Mouse (Mus musculus) G1E-ER4 (cell line): ENCODE data around the gene Hs6st3. TPM values are rescaled to one million over a fixed set of nuclear protein-coding genes. Genes with fewer than 3 reads are reported as not detected.

ENCODE experiments used
- GATA1 ChIP-seq: IDR thresholded peaks from one replicate; pipeline ENCODE4 v1.8.0; 2012; ENCODE audit warnings: low read length, inconsistent platforms
- polyA plus RNA-seq: library from polyadenylated mRNA; stranded (reverse); fragments of >175 nt; gene quantifications from 2 replicates; pipeline ENCODE4 v1.2.3, GENCODE M21; 2012

Gene Hs6st3
- polyA plus RNA-seq, 1 experiment: not detected

DNA sequence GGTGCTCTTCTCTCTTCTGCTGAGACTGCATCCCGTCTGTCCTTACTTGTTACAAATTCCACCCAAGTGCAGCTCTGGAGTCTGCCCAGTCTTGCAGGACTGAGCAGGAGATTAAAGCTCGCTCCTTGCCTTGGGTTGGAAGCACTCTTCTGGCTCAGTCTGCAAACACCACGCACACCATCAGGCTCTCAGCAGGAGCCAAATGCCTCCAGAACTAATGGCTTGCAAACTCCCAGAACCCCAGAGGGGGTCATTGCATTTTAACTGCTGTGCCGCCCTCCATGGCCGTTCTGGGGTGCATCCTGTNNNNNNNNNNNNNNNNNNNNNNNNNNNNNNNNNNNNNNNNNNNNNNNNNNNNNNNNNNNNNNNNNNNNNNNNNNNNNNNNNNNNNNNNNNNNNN, 714.0 kb downstream of the Hs6st3 start:
- no peak for TF ChIP-seq GATA1

DNA sequence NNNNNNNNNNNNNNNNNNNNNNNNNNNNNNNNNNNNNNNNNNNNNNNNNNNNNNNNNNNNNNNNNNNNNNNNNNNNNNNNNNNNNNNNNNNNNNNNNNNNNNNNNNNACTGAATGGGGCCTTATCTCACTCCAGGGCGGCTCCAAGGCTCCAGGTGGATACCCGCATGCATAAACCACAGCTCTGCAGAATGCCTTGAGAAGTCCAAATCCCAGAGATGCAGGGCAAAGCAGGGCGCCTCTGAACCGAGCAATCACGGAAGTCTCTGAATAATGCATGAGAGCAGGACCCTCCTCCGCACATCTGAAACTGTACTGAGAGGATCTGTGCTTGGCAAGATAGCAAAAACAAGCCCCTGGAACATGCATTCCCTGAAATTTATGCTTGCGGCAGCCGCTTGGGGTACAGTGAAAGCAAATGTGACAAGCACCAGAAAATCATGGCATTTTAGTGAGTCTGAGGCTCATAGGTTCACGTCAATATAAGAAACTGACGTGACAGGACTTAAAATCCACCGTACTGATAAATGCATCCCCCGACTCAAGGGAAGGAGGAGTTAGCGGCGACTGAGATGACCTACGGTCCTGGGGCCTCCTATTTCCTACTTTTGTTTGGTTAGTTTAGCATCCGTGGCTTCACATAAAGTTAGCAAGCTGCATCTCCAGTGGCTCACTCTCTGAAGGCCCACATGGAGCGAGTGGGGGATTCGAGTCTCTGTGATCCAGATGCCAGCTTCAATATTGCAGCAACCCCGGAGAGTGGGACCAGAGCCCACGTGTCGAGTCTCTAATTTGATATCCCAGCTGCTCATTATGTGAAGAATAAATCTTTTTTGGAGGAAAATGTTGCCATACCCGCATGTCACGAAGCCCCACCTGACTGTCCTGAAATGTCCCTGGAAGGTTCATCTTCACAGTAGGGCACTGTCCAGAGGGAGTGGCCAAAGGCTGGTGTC, 719.5 kb downstream of the Hs6st3 start:
- TF ChIP-seq GATA1: no peak

DNA sequence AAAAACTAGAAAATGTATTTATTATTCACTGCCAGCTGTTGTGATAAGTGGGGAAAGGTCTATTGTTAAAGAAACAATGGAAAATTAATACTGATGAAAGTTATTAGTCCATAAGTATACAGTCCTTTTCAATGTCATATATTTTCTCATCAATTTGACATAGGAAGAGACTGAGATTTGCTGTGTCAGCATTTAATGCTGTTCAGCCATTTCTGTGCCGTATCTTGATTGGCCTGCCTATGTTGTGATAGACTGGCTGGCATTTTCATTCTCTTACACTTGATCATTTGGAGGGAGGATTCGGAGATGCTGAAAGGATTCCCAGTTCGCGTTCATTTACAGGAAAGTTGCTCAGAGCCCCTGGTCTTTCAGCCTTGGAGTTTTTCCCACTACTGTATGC, 735.5 kb downstream of the Hs6st3 start:
- TF ChIP-seq GATA1: no peak

DNA sequence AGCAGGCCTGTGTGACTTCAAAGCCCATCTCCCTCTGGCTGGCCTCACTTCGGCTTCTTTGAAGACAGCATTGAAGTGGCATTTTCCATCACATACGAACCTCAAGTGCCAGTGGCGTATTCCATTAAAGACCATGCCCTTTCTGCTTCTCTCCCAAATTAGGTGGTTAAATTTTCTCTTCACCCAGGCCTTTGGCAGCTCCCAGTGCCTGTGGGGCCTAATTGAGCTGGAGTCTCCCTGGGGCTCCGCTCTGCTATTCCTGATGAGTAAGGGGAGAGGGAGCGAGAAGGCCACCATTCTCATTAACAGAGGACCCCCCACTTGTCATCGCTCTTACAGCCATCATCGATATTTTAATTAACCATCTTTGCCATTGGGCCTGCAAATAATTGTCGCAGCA, 754.8 kb downstream of the Hs6st3 start:
- no peak for TF ChIP-seq GATA1

DNA sequence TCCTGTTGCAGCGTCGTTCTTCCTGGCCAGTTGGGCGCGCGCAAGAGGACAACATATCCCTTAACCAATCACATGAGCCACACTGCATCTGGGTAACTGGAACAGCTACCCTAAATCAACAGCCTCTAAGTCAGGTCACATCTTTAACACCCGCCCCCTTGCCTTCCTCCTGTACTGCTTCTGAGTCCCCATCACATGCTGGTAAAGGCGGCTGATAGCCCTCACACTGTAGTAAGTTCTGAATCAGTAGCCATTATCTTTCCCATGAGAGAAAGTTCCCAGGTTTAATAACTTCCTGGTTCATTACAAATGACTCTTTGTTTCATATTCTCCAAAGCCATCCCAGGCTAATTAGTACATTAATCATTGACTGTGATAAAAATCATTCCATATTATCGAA, 757.0 kb downstream of the Hs6st3 start:
- TF ChIP-seq GATA1: no peak

DNA sequence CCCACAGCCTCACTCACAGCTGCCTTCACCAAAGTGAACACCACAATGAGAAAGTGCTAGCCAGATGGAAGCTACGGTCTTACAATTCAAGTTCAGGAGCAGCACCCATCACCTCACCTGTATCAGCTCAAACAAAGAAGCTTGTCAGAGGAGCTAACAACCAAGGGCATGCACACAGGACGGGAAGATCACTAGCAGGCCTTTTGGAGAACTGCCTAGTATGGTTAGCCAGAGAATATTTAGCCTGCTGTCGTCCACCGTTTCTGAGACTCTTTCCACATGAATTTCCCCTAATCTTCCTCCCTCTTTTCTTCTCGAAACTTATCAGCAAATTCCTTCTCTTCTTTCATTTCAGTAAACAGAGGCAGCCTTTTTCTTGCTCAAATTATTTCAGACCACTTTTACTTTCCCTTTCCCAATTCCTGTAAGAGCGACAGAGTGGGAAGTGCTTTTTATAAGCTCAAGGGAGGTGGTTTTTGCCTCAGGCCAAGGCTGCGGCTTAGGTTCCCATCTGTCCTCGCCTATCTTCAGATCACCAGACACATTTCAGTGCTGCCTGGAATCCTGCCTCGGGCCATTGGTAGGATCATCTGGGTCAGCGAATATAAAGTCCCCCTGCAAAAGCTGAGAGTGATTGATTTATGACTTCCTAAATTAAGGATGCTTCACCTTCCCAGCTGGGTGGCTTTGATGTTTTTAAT, 757.8 kb downstream of the Hs6st3 start:
- no peak for TF ChIP-seq GATA1

DNA sequence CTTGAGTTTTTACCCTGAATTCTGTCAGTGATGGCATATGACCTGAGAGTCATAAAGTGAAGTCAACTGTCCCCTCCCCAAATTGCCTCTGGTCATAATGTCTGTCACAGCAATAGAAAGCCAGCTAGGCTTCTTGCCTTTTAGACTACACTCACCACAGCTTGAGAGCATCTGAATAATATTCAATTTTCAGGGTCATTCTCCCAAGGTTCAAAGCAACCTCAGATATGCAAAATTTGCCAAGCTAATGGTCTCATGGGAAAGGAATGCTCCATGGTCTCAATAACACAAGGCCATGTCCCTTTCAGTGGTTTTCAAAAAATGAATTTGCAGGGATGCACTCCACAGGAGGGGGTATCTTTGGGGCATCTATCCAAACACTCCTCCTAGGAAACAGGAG, 764.3 kb downstream of the Hs6st3 start:
- no peak for TF ChIP-seq GATA1

DNA sequence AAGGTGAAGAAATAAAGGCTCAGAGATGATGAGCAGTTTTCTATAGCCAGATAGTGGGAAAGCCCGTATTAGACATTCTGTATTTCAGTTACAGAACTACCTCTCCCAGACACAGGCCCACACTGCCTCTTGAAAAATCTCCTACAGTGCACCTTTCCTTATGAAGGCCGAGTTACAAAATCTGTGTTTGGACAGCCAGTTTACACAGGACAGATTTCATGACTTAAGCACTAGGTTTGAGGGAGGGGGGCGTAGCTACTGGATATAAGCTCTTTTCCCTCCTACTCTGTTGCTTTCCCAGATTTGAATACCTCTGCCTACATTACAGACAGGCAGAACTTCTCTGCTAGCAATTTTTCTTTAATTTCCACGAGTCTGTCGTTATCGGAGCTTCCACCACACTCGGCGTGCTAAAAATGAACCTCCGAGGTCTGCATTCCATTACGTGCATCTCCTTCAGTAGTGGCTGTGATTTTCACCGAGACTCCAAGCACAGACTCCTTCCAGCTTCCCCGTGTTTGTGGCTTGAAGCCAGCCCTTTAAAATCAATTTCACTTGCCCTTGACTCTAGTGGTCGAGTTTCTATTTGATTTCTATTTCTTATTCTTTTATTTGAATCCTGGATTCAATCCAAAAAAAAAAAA, 770.0 kb downstream of the Hs6st3 start:
- no peak for TF ChIP-seq GATA1

DNA sequence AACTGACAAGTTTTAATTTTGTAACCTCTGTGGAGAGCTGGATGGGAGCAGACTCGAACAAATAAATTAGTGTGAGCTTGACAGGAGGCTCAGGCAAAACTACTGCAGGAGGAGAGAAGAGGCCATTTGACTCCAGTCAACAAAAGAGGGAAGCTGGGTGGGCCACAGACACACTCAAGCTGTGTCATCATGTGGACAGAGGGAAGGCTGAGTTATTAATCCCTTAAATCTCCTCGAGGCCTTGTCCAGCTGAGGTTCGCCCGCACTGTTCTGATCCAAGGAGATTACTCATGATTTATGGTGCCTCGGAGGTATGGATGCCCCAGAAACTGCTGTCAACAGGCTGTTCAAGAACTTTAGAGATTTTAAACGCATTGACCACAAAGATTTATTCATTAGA, 776.4 kb downstream of the Hs6st3 start:
- no peak for TF ChIP-seq GATA1

DNA sequence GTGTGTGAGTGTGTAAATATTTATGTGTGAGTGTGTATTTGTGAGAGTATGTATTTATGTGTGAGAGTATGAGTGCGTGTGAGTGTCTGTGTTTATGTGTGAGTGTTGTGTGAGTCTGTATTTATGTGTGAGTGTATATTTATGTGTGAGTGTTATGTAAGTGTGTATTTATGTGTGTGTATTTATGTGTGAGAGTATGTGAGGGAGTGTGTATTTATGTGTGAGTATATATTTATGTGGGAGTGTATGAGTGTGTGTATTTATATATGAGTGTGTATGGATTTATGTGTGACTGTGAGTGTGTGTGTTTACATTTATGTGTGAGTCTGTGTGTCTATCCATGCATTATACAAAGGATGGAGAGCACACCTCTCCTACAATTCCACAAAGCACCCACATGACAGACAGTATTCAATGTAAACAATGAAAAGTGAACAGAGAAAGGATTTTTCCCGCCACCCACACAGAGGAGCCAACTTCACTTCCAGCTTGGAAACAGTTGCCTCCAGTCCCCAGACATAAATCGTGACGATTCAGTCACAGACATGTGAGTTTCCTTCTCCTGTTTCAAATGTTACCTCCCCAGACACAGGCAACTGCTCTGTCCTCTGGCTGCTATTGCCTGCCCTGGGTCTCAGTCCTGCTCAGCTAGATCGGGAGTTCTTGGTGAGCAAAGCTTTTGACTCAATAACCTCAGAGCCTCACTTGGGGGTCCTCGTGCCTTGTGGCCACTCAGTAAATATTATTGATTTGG, 780.3 kb downstream of the Hs6st3 start:
- TF ChIP-seq GATA1: no peak

DNA sequence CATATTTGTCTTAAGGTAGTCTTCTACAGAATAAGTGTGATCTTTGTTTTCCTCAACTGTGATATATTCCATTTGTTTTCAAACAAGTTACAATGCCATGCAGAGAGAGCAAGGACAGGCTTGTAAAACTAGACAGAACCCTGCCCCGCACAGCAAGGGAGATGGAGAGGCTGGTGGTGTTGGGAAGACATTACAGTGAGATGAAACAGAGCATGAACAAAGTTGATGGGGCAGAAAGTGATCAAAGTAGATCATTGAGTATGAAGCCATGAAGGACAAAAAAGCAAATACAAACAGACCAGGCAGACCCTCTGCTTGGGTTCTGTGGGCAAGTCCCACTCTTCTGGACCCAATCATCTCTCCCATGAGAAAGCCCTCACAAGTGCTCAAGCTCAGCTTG, 781.0 kb downstream of the Hs6st3 start:
- TF ChIP-seq GATA1: no peak

Other genes with a start within 250 kb of the Hs6st3 start
- gene Dzip1, start 212.9 kb upstream of the Hs6st3 start, polyA plus RNA-seq: 0.56 and 0.59 TPM in 2 replicates
- 2.5 and 4.2 TPM in 2 replicates for gene Dnajc3, start 200.4 kb upstream of the Hs6st3 start, polyA plus RNA-seq
- 0.05 TPM in 1 of 2 replicates, not detected in the other for gene Uggt2, start 38.9 kb upstream of the Hs6st3 start, polyA plus RNA-seq